ENCODE assay signal across 25 mouse cellular contexts in genomic region chr17:63704991-63705390, GRCm38 (mm10).
"Had no signal": no experiment of that assay in that cellular context is flagged by ENCODE, and none has a peak within 500 bp of the region (broad histone marks: within the 10 kb centered on the region; RNA-seq: fewer than 3 reads in every experiment).

No protein-coding gene starts in this region.

- H3K27ac ChIP-seq: heart, embryonic 13.5 days; heart, embryonic 15.5 days; hindbrain, embryonic 13.5 days; hindbrain, embryonic 15.5 days; hindbrain, postnatal 0 days; kidney, embryonic 15.5 days; kidney, postnatal 0 days; limb, embryonic 13.5 days; limb, embryonic 15.5 days; liver, embryonic 12.5 days; liver, embryonic 14.5 days had no signal

- ATAC-seq: hindbrain, postnatal 0 days; intestine, embryonic 16.5 days; liver, embryonic 12.5 days had no signal

- DNase-seq: gastrocnemius, postnatal 14 days; gastrocnemius, postnatal 36 days; heart, adult 18-20 months; heart, postnatal 14 days; heart, postnatal 36 days; kidney, adult 11 months; kidney, adult 2 months; kidney, adult 9 months; kidney, postnatal 14 days; kidney, postnatal 36 days; layer of hippocampus, postnatal 36 days; left cerebral cortex, postnatal 4 days had no signal

- H3K9me3 ChIP-seq: heart, embryonic 15.5 days; hindbrain, embryonic 13.5 days; hindbrain, embryonic 15.5 days; kidney, embryonic 15.5 days; limb, embryonic 13.5 days; limb, embryonic 15.5 days; liver, embryonic 12.5 days had no signal

- H3K27me3 ChIP-seq: heart, embryonic 13.5 days; heart, embryonic 15.5 days; hindbrain, embryonic 13.5 days; hindbrain, embryonic 15.5 days; kidney, embryonic 15.5 days; limb, embryonic 13.5 days; limb, embryonic 15.5 days; liver, embryonic 12.5 days had no signal

- H3K4me1 ChIP-seq: heart, embryonic 13.5 days; heart, embryonic 15.5 days; hindbrain, embryonic 13.5 days; hindbrain, embryonic 15.5 days; kidney, embryonic 15.5 days; limb, embryonic 13.5 days; limb, embryonic 15.5 days; liver, embryonic 12.5 days had no signal

- H3K4me2 ChIP-seq: heart, embryonic 11.5 days; heart, embryonic 13.5 days; heart, embryonic 15.5 days; hindbrain, embryonic 13.5 days; hindbrain, embryonic 15.5 days; kidney, embryonic 15.5 days; limb, embryonic 13.5 days; limb, embryonic 15.5 days; liver, embryonic 12.5 days had no signal

- H3K4me3 ChIP-seq: heart, embryonic 13.5 days; heart, embryonic 15.5 days; hindbrain, embryonic 13.5 days; hindbrain, embryonic 15.5 days; kidney, embryonic 15.5 days; limb, embryonic 13.5 days; limb, embryonic 15.5 days; liver, embryonic 12.5 days had no signal

- H3K36me3 ChIP-seq: heart, embryonic 13.5 days; heart, embryonic 15.5 days; hindbrain, embryonic 13.5 days; hindbrain, embryonic 15.5 days; kidney, embryonic 15.5 days; limb, embryonic 13.5 days; limb, embryonic 15.5 days; liver, embryonic 12.5 days had no signal

- H3K9ac ChIP-seq: heart, embryonic 13.5 days; heart, embryonic 15.5 days; hindbrain, embryonic 13.5 days; hindbrain, embryonic 15.5 days; kidney, embryonic 15.5 days; limb, embryonic 13.5 days; limb, embryonic 15.5 days; liver, embryonic 12.5 days; liver, embryonic 14.5 days had no signal
